Mouse (Mus musculus): ENCODE results near the gene Tmem140. TPM values are rescaled to one million over a fixed set of nuclear protein-coding genes. Genes with fewer than 3 reads are reported as not detected.

Gene Tmem140
- total and polyA plus RNA-seq, 3 experiments, result 2.5 to 4.0 TPM; not detected in 1

DNA sequence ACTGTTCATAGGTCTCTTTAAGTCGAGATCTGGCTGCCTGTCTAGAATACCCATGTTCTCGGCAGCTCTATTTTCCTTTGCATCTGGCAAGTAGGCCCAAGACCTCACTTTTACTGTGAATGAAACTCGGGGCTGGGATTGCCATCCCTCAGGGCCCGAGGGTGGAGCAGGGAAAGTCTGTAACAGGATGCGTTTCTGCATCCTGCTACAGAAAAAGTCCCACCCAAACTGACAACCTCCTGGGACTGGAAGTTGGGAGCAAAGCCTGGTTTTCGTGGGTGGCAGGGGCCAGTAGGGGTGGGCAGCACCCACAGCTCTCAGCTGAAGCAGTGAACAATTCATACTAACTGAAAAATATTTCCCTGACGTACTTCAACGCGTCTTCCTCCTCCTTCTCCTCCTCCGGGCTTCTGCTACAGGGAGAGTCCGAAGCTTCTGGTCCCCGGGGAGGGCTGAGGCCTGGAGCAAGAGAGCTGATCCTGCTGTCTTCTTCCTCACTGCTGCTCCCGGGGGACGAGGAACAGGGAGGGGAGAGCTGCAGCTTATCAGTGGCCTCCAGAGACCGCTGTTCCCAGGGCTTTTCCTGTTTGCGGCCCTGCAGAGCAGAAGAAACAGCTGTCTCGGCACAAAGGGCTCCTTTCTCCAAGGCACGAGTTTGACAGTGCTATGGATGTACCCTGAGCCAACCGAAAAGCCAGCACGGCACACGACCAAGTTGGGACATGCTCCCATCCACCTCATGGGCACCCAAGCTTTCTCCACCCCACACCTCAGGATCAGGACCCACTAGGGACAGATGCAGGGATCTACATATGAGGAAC lies 11.4 kb downstream of the Tmem140 start (continued):
- TF ChIP-seq USF2 (IDR thresholded peaks at IDR 0.05; ENCODE audit: borderline replicate concordance in 1 of 2, insufficient read depth in 1 of 2, low read depth in 1 of 2, low read length in 2 of 2) (no peak), ETS1 (IDR thresholded peaks at IDR 0.05; ENCODE audit: low read depth, low read length) (peak; percentile 98), RCOR1 (IDR thresholded peaks at IDR 0.05; ENCODE audit: low read depth, low read length) (peak; percentile 74), CTCF (IDR thresholded peaks at IDR 0.05 in 2 of 3, conservative IDR thresholded peaks at IDR 0.05 in 1 of 3; ENCODE audit: control insufficient read depth in 1 of 3, insufficient read depth in 1 of 3, low read depth in 2 of 3, low read length in 3 of 3, poor library complexity in 1 of 3, severe bottlenecking in 1 of 3) (no peak), ZC3H11A (IDR thresholded peaks at IDR 0.05; ENCODE audit: low read depth, low read length) (no peak; the same call in 1 of the 2 replicates)

GRCm38 (mm10) chr6:34875268-34875761 lies 12.4 kb downstream of the Tmem140 start:
- Histone ChIP-seq H3K4me1 (ENCODE audit: control insufficient read depth in 1 of 2, insufficient read depth in 2 of 2, low read length in 2 of 2) (peaks cover 10 to 48% of the 10 kb centered on the region in 2 experiments), H3K9me3 (replicated peaks; ENCODE audit: insufficient read depth, low read length) (no peaks in the 10 kb centered on the region), H3K36me3 (ENCODE audit: control insufficient read depth in 1 of 2, insufficient read depth in 2 of 2, low read length in 2 of 2) (peaks cover 0 to 24% of the 10 kb centered on the region in 2 experiments; a peak in 2 of 4 replicates), H3K9ac (ENCODE audit: control insufficient read depth, low read depth, low read length, poor library complexity, severe bottlenecking) (peak overlapping the region; percentile 92), H3K27ac (ENCODE audit: control insufficient read depth, low read depth, low read length) (peak overlapping the region; percentile 98), H3K27me3 (ENCODE audit: control insufficient read depth in 1 of 2, insufficient read depth in 2 of 2, low read length in 2 of 2) (no peaks in the 10 kb centered on the region), H3K79me2 (ENCODE audit: control insufficient read depth, insufficient read depth, low read length, poor library complexity) (peaks cover 13% of the 10 kb centered on the region), H3K4me3 (ENCODE audit: control insufficient read depth in 1 of 2, insufficient read depth in 1 of 2, low read depth in 2 of 2, low read length in 2 of 2) (peak overlapping the region; percentile 40 to 80)
- DNase-seq (ENCODE audit: low read depth, low spot score), result peak; percentile 90
- TF ChIP-seq USF1 (IDR thresholded peaks at IDR 0.05; ENCODE audit: low read depth, low read length), result peak; percentile 95
- peak; percentile 69 for TF ChIP-seq MYC (IDR thresholded peaks at IDR 0.05; ENCODE audit: low read depth, low read length)
- peak; percentile 45 for TF ChIP-seq ETS1 (IDR thresholded peaks at IDR 0.05; ENCODE audit: low read depth, low read length)
- TF ChIP-seq SMC3 (IDR thresholded peaks at IDR 0.05; ENCODE audit: low read depth, low read length), result no peak
- TF ChIP-seq CHD1 (IDR thresholded peaks at IDR 0.05; ENCODE audit: low read depth, low read length), result no peak
- TF ChIP-seq MYB (IDR thresholded peaks at IDR 0.05; ENCODE audit: low read depth, low read length), result no peak
- TF ChIP-seq SIN3A (IDR thresholded peaks at IDR 0.05; ENCODE audit: low read length), result peak; percentile 5; the same call in 1 of the 2 replicates
- TF ChIP-seq RCOR1 (IDR thresholded peaks at IDR 0.05; ENCODE audit: low read depth, low read length), result no peak
- no peak for TF ChIP-seq KAT2A (conservative IDR thresholded peaks at IDR 0.05; ENCODE audit: low read depth, low read length)
- TF ChIP-seq BHLHE40 (IDR thresholded peaks at IDR 0.05; ENCODE audit: borderline replicate concordance, low read depth, low read length), result peak; percentile 63
- TF ChIP-seq TBP (IDR thresholded peaks at IDR 0.05; ENCODE audit: low read depth, low read length), result peak; percentile 69
- TF ChIP-seq MXI1 (IDR thresholded peaks at IDR 0.05; ENCODE audit: low read depth, low read length), result no peak
- TF ChIP-seq POLR2AphosphoS5 (IDR thresholded peaks at IDR 0.05; ENCODE audit: borderline replicate concordance, low read depth, low read length), result 0 out of 2 replicates have a peak, but pooled peaks have one; percentile 66
- TF ChIP-seq POLR2A (IDR thresholded peaks at IDR 0.05; ENCODE audit: control insufficient read depth in 1 of 2, insufficient read depth in 1 of 2, low read depth in 1 of 2, low read length in 2 of 2, poor library complexity in 1 of 2), result peak in 1 of 2 experiments; percentile 57; a peak in 3 of 4 replicates
- no peak for TF ChIP-seq RAD21 (IDR thresholded peaks at IDR 0.05; ENCODE audit: low read depth, low read length)
- TF ChIP-seq NELFE (IDR thresholded peaks at IDR 0.05; ENCODE audit: low read depth, low read length), result peak; percentile 61
- 0 out of 2 replicates have a peak, but pooled peaks have one; percentile 44 for TF ChIP-seq ZMIZ1 (IDR thresholded peaks at IDR 0.05; ENCODE audit: low read depth, low read length)
- TF ChIP-seq MAX (IDR thresholded peaks at IDR 0.05; ENCODE audit: low read length), result peak; percentile 87
- peak; percentile 36 to 64; a peak in 2 of 4 replicates for TF ChIP-seq USF2 (IDR thresholded peaks at IDR 0.05; ENCODE audit: borderline replicate concordance in 1 of 2, insufficient read depth in 1 of 2, low read depth in 1 of 2, low read length in 2 of 2)

Measured in MEL (cell line).